Mouse (Mus musculus): ENCODE results near the gene 1600014C23Rik. TPM values are rescaled to one million over a fixed set of nuclear protein-coding genes. Genes with fewer than 3 reads are reported as not detected.

Gene 1600014C23Rik
- polyA plus RNA-seq, 1 experiment from 2014 or later: not detected

DNA sequence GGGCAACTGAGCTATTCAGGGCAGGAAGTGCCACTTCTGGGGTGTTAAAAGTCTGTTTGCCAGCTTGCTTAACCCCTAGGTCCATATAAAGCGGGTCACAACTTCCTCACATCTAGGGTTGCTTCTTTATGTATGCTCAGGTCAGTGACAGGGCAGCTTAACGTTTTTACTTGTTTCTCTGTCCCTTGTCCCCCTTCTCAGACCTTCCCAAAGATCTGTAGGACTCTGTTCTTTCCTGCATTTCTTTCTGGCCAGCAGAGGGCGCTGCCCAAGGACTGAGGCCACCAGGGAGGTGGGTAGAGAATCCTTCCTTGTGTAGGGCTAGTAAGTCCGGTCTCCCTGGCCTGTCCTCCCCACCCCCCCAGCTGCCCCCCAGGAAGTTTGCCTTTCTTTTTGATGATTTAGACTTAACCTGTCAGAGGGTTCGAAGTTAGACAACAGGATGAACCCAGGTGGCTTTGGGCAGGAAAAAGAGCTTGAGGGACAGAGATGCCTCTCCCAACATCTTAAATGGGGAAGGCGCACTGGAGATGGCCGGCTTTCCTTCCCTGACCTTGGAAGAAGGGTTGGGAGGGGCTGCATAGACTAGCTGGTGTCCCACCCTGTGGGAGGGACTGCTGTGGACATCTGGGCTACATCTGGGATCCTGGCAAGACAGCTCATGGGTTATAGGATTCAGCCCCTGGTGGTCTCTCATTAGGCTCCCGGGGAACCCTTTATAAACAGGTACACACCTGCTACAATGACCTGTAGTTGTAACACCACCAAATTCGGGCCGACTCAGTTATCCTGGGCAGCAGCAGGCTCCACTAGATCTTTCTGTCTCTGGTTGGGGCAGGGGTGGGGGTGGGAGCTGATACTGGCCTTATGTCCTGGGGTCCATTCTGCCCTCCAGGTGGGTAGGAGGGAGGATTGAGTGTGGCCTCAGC is 2.0 kb upstream of the 1600014C23Rik start:
- peaks cover 41% of the 10 kb centered on the region for H3K4me1 ChIP-seq (replicated peaks; ENCODE audit: control insufficient read depth, insufficient read depth, low read length)
- peak overlapping the region; percentile 85 for H3K4me2 ChIP-seq
- peak; percentile 82 for DNase-seq (ENCODE audit: low spot score)
- peak overlapping the region; percentile 60 for H3K4me3 ChIP-seq (ENCODE audit: low read depth, low read length)
- peaks cover 30% of the 10 kb centered on the region for H3K27me3 ChIP-seq (replicated peaks; ENCODE audit: control insufficient read depth, insufficient read depth, low read length)
- peak overlapping the region; percentile 79 for H3K9ac ChIP-seq (ENCODE audit: low read depth, low read length)
- no peaks in the 10 kb centered on the region for H3K9me3 ChIP-seq (ENCODE audit: control insufficient read depth, low read length)
- ATAC-seq (replicated peaks; ENCODE audit: low FRiP score): peak; percentile 57
- no peaks in the 10 kb centered on the region for H3K36me3 ChIP-seq (ENCODE audit: control insufficient read depth, insufficient read depth, low read length)
- 7% methylated on average over 10 of the region's 10 CpGs for WGBS
- H3K27ac ChIP-seq (ENCODE audit: low read depth, low read length): peak overlapping the region; percentile 97

DNA sequence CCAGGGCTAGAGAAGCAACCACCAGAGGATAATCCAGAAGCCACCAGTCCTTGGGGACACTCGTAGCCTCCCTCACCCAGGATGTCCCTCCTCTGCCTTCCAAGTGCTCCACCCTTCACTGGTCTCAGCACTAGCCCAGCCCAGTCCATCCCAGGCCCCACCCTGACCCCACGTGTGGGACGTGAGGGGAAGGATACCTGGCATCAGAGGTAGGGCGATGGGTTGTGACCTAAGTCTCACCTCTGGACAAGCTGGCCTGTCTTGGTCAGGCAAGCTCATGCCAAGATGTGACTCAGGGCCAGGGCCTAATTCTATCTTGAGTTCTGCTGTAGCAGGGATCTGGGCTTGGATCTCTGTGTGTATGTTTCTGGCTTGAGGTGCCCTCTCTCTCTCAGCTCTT is 1.2 kb upstream of the 1600014C23Rik start:
- H3K4me2 ChIP-seq: no peak overlapping the region
- no peaks in the 10 kb centered on the region for H3K9me3 ChIP-seq (ENCODE audit: control insufficient read depth, low read length)
- H3K27ac ChIP-seq (ENCODE audit: low read depth, low read length): peak overlapping the region; percentile 72
- DNase-seq (ENCODE audit: low spot score) (no peak), ATAC-seq (replicated peaks; ENCODE audit: low FRiP score) (no peak)
- H3K27me3 ChIP-seq (replicated peaks; ENCODE audit: control insufficient read depth, insufficient read depth, low read length): peaks cover 30% of the 10 kb centered on the region
- H3K9ac ChIP-seq (ENCODE audit: low read depth, low read length): peak overlapping the region; percentile 65
- H3K4me1 ChIP-seq (replicated peaks; ENCODE audit: control insufficient read depth, insufficient read depth, low read length): peaks cover 41% of the 10 kb centered on the region
- H3K36me3 ChIP-seq (ENCODE audit: control insufficient read depth, insufficient read depth, low read length): no peaks in the 10 kb centered on the region
- WGBS: 81% methylated on average over 4 of the region's 4 CpGs
- H3K4me3 ChIP-seq (ENCODE audit: low read depth, low read length): no peak overlapping the region

DNA sequence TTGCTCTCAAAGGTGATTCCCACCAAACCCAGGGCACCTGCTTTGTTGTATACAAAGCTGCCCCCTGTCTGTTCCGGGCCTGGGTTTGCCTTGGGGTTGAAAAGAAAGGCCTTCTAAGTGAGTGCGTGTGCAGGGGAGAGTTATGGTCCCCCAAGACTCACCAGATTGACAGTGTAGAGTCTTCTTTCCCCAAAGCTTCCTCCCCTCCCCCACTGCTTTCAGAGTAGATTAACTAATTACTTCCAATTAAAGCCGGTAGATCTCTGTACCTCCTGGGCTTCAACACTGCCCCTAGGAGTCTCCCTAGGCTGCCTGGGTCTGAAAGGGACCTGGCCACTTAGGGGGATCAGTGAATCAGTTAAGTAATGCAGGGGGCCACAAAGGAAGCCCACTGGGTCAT is 689 bp upstream of the 1600014C23Rik start:
- H3K27me3 ChIP-seq (replicated peaks; ENCODE audit: control insufficient read depth, insufficient read depth, low read length): peaks cover 30% of the 10 kb centered on the region
- H3K4me3 ChIP-seq (ENCODE audit: low read depth, low read length): peak overlapping the region; percentile 40
- ATAC-seq (replicated peaks; ENCODE audit: low FRiP score) (no peak), DNase-seq (ENCODE audit: low spot score) (no peak)
- 31% methylated on average over 3 of the region's 3 CpGs for WGBS
- H3K36me3 ChIP-seq (ENCODE audit: control insufficient read depth, insufficient read depth, low read length): no peaks in the 10 kb centered on the region
- H3K4me1 ChIP-seq (replicated peaks; ENCODE audit: control insufficient read depth, insufficient read depth, low read length): peaks cover 41% of the 10 kb centered on the region
- peak overlapping the region; percentile 65 for H3K9ac ChIP-seq (ENCODE audit: low read depth, low read length)
- peak overlapping the region; percentile 85 for H3K4me2 ChIP-seq
- H3K27ac ChIP-seq (ENCODE audit: low read depth, low read length): peak overlapping the region; percentile 72
- H3K9me3 ChIP-seq (ENCODE audit: control insufficient read depth, low read length): no peaks in the 10 kb centered on the region

DNA sequence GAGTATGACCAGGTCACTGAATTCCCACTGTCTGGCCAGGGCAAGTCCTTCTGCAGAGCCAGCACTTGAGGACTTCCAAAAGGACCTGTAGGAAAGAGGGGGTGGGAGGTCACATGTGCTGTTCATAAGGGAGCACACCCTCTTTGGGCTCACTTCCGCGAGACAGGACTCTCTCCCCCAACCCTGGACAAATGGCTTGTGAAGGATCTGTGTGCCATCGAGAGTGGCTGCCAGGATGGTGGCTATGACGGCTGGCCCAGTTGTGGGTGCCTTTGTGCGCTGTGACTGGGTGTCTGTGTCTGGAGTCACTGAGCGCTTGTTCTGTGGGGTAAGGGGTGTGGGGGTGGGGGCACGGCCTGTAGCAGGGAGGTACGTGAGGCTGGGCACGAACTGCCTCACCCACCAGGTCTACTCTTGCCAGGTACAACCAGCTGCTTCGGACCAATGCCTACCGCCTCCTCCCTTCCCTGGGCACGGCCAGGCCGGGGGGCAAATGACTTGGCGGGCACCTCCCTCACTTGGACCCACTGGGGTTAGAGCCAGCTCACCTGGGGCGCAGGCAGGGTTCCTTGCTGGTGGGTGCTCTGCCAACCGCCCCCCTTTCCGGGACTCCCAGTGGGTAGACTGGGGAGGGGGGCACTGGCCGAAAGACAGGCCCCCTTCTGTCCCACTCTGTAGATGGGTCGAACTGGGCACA is 458 bp downstream of the 1600014C23Rik start:
- Histone ChIP-seq H3K36me3 (ENCODE audit: control insufficient read depth, insufficient read depth, low read length) (no peaks in the 10 kb centered on the region), H3K27me3 (replicated peaks; ENCODE audit: control insufficient read depth, insufficient read depth, low read length) (peaks cover 30% of the 10 kb centered on the region), H3K27ac (ENCODE audit: low read depth, low read length) (no peak overlapping the region), H3K9me3 (ENCODE audit: control insufficient read depth, low read length) (no peaks in the 10 kb centered on the region), H3K4me1 (replicated peaks; ENCODE audit: control insufficient read depth, insufficient read depth, low read length) (peaks cover 41% of the 10 kb centered on the region), H3K4me2 (peak overlapping the region; percentile 85), H3K4me3 (ENCODE audit: low read depth, low read length) (peak overlapping the region; percentile 40; the same call in 1 of the 2 replicates), H3K9ac (ENCODE audit: low read depth, low read length) (peak overlapping the region; percentile 65)
- DNase-seq (ENCODE audit: low spot score) (no peak), ATAC-seq (replicated peaks; ENCODE audit: low FRiP score) (no peak)
- 68% methylated on average over 19 of the region's 19 CpGs for WGBS

DNA sequence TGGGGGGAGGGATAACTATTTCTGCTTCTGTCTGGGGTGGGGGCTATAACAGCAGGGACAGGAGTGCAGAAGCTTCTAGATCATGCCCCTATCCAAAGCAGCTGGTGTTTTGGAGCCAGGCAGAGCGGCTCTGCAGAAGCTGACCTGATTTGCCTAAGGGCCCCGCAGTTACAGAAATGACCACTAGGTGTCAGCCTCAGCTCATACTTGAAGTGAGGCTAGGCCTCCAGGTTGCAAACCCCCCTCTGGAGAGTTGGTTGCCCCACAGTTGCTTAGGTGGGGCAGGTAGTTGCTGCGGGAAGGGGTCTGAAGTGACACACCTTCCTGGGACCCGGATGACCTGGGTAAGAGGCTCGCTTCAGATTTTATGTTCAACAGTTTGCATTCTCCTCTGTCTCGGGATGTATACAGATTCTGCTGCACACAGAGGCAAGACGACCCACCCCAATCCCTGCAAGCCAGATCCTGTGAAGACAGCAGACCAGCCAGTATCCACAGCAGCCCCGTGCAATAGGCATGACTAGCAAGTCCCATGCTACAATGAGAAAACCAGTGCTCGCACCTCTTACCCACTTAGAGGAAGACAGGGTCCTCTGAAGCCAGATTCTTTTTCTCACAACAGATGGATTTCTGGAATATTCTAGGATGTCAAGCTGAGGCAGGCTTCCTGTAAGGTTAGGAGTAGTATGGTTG is 2.3 kb downstream of the 1600014C23Rik start:
- 26% methylated on average over 9 of the region's 9 CpGs for WGBS
- peaks cover 37% of the 10 kb centered on the region for H3K4me1 ChIP-seq (replicated peaks; ENCODE audit: control insufficient read depth, insufficient read depth, low read length)
- H3K4me3 ChIP-seq (ENCODE audit: low read depth, low read length): no peak overlapping the region
- H3K9ac ChIP-seq (ENCODE audit: low read depth, low read length): no peak overlapping the region
- H3K9me3 ChIP-seq (ENCODE audit: control insufficient read depth, low read length): no peaks in the 10 kb centered on the region
- no peak overlapping the region for H3K4me2 ChIP-seq
- DNase-seq (ENCODE audit: low spot score) (peak; percentile 83), ATAC-seq (replicated peaks; ENCODE audit: low FRiP score) (no peak)
- H3K27ac ChIP-seq (ENCODE audit: low read depth, low read length): no peak overlapping the region
- no peaks in the 10 kb centered on the region for H3K36me3 ChIP-seq (ENCODE audit: control insufficient read depth, insufficient read depth, low read length)
- H3K27me3 ChIP-seq (replicated peaks; ENCODE audit: control insufficient read depth, insufficient read depth, low read length): peaks cover 30% of the 10 kb centered on the region

DNA sequence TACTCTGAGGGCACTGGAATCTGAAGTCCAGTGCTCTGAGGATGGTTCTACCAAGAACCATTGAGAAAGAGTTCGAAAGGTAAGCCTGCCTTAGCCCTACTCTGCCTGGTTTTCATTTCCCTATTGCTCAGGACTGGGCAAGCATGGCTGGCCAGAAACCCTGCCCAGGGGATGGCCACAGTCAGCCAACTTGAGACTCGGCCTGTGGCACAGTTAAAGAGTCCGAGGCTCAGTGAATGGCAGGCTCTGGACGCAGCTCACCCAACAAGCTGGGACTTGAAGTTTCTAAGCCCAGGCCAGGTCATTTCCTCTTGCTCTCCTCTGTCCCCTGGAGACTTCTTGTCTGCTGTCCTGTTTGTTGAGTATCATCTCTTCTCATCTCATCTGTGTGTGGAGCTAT is 2.9 kb downstream of the 1600014C23Rik start:
- H3K4me1 ChIP-seq (replicated peaks; ENCODE audit: control insufficient read depth, insufficient read depth, low read length): peaks cover 39% of the 10 kb centered on the region
- no peak overlapping the region for H3K4me2 ChIP-seq

DNA sequence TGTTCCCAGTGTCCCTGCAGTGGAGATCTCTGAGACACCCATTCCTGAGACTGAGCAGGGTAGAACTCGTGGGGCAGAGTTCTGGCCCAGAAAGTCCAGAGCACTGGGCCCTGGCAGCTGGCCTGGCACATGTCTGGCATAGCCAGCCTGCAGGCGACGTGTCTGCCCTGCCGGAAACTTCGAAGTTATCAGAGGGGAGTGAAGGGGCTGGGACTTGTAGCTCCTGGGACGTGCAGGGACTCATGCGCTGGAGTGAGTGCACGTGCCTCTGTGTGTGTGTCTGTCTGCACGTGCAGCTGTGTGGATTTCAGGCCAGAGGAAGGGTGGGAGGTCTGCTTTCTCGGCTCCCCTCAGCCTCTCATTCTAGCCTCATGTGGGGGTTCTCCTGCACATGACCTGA is 4.3 kb downstream of the 1600014C23Rik start:
- H3K4me2 ChIP-seq: no peak overlapping the region
- no peaks in the 10 kb centered on the region for H3K9me3 ChIP-seq (ENCODE audit: control insufficient read depth, low read length)
- peaks cover 25% of the 10 kb centered on the region for H3K27me3 ChIP-seq (replicated peaks; ENCODE audit: control insufficient read depth, insufficient read depth, low read length)
- no peak overlapping the region for H3K9ac ChIP-seq (ENCODE audit: low read depth, low read length)
- ATAC-seq (replicated peaks; ENCODE audit: low FRiP score): no peak
- H3K27ac ChIP-seq (ENCODE audit: low read depth, low read length): no peak overlapping the region; the same call in 1 of the 2 replicates
- H3K4me1 ChIP-seq (replicated peaks; ENCODE audit: control insufficient read depth, insufficient read depth, low read length): peaks cover 33% of the 10 kb centered on the region
- no peaks in the 10 kb centered on the region for H3K36me3 ChIP-seq (ENCODE audit: control insufficient read depth, insufficient read depth, low read length)
- no peak for DNase-seq (ENCODE audit: low spot score)
- no peak overlapping the region for H3K4me3 ChIP-seq (ENCODE audit: low read depth, low read length)
- WGBS: 56% methylated on average over 10 of the region's 10 CpGs

More for the DNA sequence above, 2.9 kb downstream of the 1600014C23Rik start:
- Histone ChIP-seq H3K4me3 (ENCODE audit: low read depth, low read length) (no peak overlapping the region), H3K36me3 (ENCODE audit: control insufficient read depth, insufficient read depth, low read length) (no peaks in the 10 kb centered on the region), H3K27ac (ENCODE audit: low read depth, low read length) (no peak overlapping the region), H3K27me3 (replicated peaks; ENCODE audit: control insufficient read depth, insufficient read depth, low read length) (peaks cover 30% of the 10 kb centered on the region), H3K9ac (ENCODE audit: low read depth, low read length) (no peak overlapping the region), H3K9me3 (ENCODE audit: control insufficient read depth, low read length) (no peaks in the 10 kb centered on the region)
- no peak for DNase-seq (ENCODE audit: low spot score)
- ATAC-seq (replicated peaks; ENCODE audit: low FRiP score): no peak
- 78% methylated on average over 4 of the region's 4 CpGs for WGBS

DNA sequence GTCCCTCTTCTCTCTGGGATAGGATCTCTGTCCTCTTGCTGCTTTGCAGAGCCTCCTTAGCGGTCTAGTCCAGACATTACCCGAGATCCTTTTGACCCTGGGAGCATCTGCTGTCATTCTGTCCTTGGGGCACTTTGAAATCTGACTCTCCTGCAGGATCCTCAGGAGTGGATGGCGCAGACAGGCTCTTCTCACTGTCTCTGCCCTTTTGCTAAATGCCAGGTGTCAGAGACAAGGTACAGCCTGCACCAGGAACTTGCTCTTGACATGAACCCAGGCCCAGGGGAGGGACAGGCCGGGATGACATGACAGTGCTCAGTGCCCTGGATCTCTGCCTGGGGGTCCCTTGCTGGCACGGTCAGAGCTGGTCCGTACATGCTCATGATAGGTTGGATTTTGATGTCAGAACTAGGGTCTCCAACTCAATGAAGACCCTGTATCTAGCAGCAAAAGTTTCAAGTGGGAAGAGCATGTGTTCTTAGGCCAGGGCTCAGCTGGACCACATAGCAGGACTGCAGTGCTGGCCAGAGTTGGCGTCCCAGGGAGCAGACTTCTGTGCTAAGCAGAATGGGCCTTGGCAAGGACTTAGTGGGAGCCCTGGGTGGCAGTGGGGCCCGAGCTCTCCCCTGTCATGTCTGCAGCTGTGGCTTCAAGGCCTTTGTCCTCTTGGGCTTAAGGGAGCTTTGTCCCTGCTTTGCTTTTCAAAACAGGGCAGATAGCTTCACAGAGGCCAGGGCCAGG is 5.5 kb downstream of the 1600014C23Rik start:
- no peaks in the 10 kb centered on the region for H3K36me3 ChIP-seq (ENCODE audit: control insufficient read depth, insufficient read depth, low read length)
- H3K9me3 ChIP-seq (ENCODE audit: control insufficient read depth, low read length): no peaks in the 10 kb centered on the region
- peaks cover 16% of the 10 kb centered on the region for H3K27me3 ChIP-seq (replicated peaks; ENCODE audit: control insufficient read depth, insufficient read depth, low read length)
- WGBS: 68% methylated on average over 8 of the region's 8 CpGs
- H3K4me2 ChIP-seq: no peak overlapping the region
- peaks cover 21% of the 10 kb centered on the region for H3K4me1 ChIP-seq (replicated peaks; ENCODE audit: control insufficient read depth, insufficient read depth, low read length)
- DNase-seq (ENCODE audit: low spot score) (no peak), ATAC-seq (replicated peaks; ENCODE audit: low FRiP score) (no peak)
- no peak overlapping the region for H3K9ac ChIP-seq (ENCODE audit: low read depth, low read length)
- H3K27ac ChIP-seq (ENCODE audit: low read depth, low read length): no peak overlapping the region
- H3K4me3 ChIP-seq (ENCODE audit: low read depth, low read length): no peak overlapping the region

All from liver, embryonic 11.5 days (tissue).